Mouse (Mus musculus) gastrocnemius, postnatal 36 days (tissue): ENCODE results near the gene Ccl25. TPM values are rescaled to one million over a fixed set of nuclear protein-coding genes. Genes with fewer than 3 reads are reported as not detected.

Experiments used
- DNase-seq, 2 experiments: peaks; one replicate each; pipeline ENCODE4 v3.0.0; 2022
- intact Hi-C: fragments of 180-260 bp; cut with DNase I; formaldehyde crosslinking; loops from one replicate; pipeline ENCODE4 v1.15.1; 2025
- long read RNA-seq, 2 experiments: library from polyadenylated mRNA; stranded (forward); transcript quantifications; one replicate each; pipeline ENCODE4 v2.0.0; 2021
- total RNA-seq, 2 experiments: library from RNA; stranded (reverse); gene quantifications; 2 replicates each; pipeline ENCODE4 v1.2.3; 2021

The Ccl25 gene
- total RNA-seq: 10 to 100 TPM; 16.0 to 16.6 TPM
- long read RNA-seq, experiment 1, partial matches to known transcripts: 0 of 30 reads
- long read RNA-seq, experiment 1, other reads (novel, unspliced or antisense): 29 of 30 reads
- long read RNA-seq, experiment 2, partial matches to known transcripts: 3 of 21 reads
- long read RNA-seq, experiment 2, other reads (novel, unspliced or antisense): 14 of 21 reads

DNA sequence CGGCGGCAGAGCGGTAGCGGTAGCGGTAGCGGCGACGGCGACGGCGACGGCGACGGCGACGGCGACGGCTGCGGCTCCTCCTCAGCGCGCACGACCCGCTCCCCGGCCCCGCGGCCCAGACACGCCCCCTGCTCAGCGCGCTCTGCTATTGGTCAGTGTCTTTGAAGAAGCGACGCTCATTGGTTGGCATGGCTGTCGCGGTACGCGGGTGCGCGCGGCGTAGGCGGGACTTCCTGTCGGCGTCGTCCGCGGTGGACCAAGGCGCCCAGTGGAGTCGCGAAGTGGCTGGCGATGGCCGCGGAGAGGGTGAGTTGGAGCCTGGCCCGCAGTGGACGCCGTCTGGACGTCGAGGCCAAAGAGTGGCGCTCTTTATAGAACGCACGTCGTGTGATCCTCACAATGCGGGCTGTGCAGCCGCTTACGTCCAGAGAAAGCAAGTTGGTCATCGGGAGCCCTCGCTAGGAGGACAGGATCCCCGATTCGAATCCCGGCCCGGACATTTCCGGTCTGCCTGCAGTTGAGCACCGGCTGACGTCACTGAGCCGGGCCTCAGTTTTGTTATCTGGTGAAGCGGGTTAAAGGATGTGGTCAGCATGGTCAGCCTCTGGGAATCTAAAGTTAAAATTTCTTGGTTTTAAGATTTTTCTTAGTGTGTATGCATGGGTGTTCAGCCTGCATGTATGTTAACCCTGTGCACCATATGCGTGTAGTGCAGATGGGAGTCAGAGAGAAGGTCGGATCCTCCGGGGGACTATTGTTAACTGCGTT, at the start of gene Ccl25, which contains the start of gene Elavl1:
Gene Ccl25, plus strand, starts transcription at position 228 of the 768 bp plus-strand sequence.
Gene Elavl1, minus strand, starts transcription at position 431 of the 768 bp plus-strand sequence.
- intact Hi-C loops: loop anchor here (5.0 kb wide), 4 partner anchors 42 to 158 kb away; partner anchors contain the start of genes Evi5l, Snapc2 and Timm44
- DNase-seq: peak; percentile 97

DNA sequence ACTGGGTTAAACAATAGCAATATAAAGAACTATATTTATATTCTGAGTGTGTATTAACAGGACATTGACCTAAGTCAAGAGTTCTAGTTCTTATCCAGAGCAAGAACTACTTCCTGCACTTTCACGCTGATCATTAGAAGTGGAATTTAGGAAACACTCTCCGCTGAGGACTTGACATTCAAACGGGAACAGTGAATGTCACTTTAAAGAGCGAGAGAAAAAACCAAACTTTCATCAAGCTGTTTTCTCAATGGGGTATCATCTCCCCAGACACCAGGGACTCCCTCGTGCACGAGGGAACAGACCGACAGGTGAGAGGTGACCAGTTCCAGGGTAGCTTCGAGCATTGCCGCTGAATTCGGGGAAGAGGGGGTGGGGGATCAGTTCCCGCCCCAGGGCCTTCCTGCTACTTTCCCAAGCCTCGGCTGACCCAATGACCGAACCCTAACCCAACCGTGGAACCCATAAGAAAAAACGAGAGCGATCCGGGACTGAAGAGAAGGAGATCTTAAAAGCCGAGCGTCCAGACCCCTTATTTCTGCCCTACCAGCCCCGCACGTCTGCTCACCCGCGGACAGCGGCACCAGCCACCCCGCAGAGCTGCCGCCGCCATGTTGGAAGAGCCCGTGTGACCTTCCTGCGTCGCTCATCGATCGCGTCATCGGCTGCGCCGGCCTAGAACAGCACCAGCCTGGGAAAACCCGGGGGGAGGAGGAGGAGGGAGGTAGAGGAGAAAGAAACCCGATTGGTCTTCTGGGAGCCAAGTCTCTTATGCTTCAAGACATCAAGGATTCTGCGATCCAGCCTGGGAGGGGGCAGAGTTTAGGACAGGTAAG, 49.5 kb upstream of the Ccl25 start, which contains the start of gene Timm44:
Gene Timm44, minus strand, starts transcription at position 639 of the 836 bp plus-strand sequence.
- intact Hi-C loops: loop anchor here (5.0 kb wide), 1 partner anchor 47 kb away; no protein-coding TSS in a partner anchor
- DNase-seq: peak; percentile 86 to 90

DNA sequence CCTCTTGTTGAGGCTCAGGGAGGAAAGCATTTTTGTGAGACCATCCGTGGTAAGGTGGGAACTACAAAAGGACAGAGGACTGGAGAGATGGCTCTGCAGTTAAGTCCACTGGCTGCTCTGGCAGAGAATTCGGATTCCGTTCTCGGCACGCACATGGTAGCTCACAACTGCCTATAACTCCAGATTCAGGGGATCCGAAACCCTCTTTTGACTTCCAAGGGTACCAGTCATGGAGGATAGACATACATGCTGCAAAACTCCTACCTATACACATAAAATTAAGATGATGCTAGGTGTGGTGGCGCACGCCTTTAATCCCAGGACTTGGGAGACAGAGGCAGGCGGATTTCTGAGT, 48.9 kb upstream of the Ccl25 start:
- DNase-seq: no peak
- intact Hi-C loops: loop anchor here (5.0 kb wide), 1 partner anchor 46 kb away; no protein-coding TSS in a partner anchor

DNA sequence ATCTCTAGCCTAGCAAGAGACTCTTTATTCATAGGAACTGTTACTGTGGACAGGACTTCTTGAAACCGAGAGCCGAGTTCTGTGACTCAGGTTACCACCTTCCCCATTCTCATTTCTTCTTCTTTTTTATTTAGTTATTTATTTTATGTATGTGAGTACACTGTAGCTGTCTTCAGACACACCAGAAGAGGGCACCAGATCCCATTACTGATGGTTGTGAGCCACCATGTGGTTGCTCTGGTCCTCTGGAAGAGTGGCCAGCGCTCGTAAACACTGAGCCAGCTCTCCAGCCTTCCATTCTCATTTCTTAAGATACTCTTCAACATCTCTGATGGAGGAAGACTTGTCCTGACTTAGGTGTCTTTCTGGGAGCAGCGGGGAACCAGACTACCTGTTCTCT, 32.3 kb upstream of the Ccl25 start:
- intact Hi-C loops: no loop called here
- DNase-seq: no peak

DNA sequence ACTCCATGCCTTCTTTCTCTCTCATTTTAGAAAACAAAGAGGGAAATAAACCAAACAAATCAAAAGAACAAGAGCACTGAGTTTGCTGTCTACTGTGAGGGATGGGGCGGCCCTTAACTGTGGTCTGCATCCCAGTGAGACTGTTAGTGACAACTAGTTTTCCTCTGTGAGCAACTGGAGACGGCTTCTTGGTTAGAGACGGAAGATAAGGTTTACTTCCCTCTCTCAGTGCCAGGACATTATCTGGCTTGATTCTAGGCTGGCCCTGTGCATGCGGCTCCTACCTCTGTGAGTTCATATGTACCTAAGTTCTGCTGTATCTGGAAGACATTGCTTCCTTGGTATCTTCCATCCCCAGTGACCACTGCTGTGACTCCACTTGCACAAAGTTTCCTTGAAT, 27.2 kb upstream of the Ccl25 start:
- no peak for DNase-seq
- intact Hi-C loops: no loop called here

DNA sequence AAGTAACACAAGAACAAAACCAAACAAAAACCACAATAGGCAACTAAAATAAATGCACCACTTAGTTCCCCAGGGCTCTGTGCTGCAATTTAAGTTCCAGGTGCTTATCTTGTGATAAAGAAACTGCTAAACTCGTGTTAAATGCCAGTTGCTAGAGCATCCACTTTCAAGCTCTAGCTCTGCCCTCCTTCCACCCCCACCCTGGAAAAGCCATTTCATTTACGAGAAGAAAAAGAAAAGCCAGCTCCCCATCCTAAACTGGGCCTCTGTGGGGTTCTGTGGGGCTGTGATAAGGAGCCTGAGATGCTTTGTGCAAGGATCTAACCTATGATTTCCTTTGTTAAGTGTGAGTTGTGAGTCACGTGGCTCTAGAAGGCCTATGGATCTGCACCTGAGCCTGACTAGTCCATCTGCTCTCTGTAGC, 20.9 kb upstream of the Ccl25 start:
- intact Hi-C loops: no loop called here
- DNase-seq: no peak

DNA sequence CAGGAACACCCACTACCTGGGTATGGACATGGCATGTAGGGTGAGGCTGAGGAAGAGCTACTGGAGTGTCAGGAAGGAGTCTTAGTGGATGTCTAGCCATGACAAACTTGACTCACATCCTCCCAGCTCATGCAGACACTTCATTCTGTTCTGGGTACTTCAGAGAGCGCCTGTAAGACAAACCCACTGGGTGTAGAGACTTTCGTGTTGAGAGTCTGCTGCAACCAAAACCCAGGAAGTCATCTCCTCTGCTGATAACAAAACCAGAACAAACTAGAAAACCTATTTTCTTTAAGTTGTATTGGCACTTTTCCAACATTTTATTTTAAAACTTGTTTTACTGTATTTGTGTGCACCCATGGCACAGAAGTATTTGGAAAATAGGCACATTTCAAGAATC, 19.2 kb upstream of the Ccl25 start:
- DNase-seq: no peak
- intact Hi-C loops: no loop called here

DNA sequence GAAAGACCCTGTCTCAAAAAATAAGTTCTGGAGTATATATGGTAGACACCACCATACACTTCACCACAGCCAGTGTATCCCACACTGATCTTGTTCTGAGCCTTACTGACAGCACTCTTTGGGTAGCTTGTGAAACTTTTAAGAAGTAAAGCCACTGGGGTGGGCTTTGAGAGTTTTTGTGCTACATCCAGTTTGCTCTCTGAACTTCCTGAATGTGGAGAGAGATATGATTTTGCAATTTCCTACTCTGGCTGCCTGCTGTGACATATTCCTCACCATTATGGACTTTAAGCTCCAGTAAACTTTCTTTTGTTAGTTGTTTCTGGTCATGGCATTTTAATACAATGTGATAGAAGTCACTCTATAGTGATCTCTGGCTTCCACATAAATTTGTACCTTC, 12.9 kb upstream of the Ccl25 start:
- intact Hi-C loops: no loop called here
- DNase-seq: no peak

DNA sequence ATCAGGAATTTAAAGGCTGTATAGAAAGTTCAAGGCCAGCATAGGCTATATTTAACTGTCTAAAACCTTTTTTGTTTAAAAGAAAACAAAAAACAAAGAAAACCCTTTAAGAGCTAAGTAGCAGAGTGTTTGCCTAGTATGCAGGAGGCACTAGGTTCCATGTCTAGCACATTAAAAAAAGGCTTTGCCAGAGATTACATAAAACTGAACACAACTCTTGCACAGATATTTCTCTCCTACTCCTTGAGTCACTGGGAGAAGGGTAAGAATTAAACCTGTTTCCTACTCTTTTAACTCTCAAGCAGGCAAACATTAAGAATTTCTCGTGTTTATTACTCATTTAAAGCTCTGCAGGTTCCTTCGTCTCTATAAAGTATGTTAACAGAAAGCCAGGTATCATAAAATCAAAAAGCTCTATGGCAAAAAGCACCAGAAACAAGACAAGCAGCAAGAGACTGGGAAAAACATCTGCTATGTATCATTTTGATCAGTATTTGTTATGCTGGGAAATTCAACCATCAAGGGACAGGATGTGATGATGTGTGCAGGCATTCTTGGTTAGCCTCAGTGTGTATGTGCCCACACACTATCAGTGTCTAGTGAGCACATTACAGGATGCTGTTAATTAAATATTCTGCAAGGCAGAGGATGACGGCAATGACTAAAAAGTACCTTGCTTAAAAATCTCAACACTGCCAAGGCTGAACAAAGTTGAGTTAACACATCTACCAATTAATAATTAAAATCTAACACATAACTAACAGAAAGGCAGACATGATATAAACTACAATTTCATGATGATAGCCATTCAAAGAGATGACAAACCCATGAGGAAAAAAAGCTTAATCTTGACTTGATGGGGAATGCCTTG, 11.5 kb upstream of the Ccl25 start:
- no peak for DNase-seq
- intact Hi-C loops: no loop called here

DNA sequence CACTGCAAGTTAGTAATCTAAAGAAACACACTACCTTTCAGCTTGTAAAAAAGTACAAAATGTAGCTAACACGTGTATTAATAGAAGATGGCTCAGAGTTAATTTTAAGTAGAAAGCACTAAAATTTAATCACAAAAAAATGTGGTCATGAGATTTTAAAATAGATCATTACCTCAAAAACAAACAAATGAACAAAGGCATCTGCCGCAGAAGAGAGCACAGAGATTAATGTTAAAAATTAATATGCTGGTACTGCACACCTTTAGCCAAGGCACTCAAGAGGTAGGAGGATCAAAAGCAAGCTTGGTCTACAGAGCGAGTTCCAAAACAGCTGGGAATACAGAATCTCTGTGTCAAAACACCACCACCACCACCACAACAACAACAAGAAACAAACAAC, 10.2 kb upstream of the Ccl25 start:
- DNase-seq: no peak
- intact Hi-C loops: no loop called here

DNA sequence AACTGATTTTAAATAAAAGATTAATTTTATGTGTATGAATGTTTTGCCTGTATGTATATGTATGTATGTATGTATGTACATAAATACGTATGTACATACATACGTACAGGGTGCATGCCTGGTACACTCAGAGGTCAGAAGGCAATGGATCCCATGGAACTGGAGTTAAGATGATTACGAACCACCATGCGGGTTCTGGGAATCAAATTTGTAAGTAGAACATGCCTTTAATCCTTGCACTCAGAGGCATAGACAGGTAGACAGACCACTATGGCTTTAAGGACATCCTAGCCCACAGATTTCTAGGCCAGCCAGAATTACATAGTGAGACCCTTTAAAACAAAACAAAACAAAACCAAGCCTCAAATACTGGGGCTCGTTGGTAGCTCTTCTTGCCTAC, 6.9 kb upstream of the Ccl25 start:
- intact Hi-C loops: no loop called here
- no peak for DNase-seq

DNA sequence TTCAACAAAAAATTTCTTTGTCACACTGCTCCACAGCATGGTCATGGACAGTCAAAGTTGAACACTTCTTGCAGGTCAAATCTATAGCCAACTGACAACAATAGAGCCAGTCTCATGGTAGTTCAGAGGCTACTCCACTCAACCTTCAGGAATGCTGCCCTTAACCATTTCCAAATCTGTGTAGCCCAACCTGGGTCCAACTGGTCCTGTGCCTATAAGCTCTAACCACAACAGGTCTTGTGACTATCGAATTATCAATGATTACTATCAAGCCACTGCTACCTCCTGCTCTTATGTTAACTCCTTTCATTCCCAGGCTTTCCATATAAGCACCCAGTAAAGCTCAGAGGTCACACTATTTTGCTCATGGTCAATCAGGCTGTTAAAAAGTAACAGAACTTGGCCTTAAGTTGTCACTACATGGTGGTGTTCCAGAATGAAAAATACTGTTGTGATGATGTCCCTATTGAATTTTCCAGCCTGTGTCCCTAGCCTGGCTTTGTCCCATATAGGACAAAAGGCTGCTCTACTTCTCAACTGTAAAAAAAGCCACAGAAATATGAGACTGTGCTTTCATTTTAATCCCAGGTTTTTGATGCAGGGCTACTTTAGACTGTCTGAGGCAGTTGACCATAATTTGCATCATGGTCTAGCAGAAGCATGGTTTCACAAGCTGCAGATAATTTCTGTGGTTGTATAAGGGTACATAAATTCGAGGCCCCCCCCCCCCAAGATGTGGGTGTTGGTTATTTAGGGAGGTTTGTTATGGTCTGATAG, 6.0 kb upstream of the Ccl25 start:
- intact Hi-C loops: no loop called here
- DNase-seq: no peak

DNA sequence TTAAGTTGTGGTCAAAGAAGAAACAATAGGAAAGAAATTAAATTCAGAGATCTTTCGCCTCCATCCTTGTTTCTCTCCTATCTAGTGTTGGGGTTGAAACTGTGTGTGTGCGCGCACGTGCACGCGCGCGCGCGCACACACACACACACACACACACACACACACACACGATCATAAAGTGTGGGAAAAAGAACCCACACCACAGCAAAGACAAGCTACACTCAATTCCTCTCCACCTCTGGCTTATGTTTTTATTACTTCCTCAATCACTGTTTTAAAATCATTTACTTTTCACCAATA, 5.5 kb upstream of the Ccl25 start:
- intact Hi-C loops: no loop called here
- DNase-seq: no peak

DNA sequence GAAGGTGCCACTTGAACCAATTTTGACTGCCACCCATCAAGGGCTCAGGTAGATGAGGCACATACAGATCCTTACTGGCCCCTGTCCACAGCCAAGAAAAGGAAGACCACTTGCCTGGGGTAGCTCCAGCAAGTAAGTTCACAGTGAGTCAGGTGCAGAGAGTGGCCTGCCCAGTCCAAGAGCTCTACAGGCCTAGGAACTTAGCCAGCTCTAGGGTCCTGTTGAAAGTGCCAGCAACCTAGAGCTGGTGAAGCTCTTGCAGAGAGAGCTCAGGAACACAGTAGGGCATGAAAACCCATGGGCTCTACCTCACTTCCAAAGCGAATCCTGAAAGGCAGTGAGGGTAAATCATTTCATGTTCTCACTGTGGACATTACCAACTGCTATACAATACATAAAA, 4.6 kb upstream of the Ccl25 start:
- no peak for DNase-seq
- intact Hi-C loops: loop anchor here (5.0 kb wide), 2 partner anchors 43 to 68 kb away; partner anchors contain the start of genes Snapc2 and Timm44

DNA sequence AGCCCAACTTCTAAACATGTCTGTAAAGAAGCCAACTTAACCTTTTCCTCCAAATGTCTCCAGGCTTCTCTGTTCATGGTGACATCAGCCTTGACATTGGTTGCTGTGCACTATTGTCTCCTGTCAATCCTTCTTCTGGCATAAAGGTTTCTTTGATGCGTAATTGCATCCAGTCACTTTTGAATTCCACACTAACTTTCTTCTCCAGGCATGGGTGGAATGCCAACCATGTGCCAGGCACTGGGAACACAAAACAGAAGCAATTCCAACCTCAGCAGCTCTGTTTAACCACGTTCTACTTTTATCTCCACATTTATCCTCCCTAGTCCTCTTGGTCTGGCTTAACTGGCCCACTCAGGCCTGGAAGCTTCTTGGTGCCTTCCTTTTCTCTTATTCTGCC, 4.0 kb upstream of the Ccl25 start:
- intact Hi-C loops: loop anchor here (5.0 kb wide), 2 partner anchors 44 to 69 kb away; partner anchors contain the start of genes Snapc2 and Timm44
- no peak for DNase-seq

DNA sequence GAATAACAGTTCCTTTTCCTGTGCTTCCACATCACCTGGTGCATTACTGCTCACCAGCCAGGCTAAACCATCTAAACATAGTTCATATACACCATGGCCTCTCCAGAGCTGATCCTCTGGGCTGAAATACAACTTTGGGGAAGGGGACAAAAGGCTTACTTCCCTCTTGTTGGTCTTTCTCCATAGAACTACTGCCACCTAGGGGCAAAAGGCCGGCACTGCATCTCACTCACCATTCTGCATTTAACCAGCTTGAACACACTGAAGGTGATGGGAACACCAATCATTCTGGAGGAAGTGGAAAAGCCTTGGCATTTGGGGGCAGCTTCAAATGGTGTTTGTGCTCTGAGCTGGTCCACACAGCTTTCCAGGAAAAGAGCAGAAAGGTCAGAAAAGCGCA, 2.5 kb upstream of the Ccl25 start:
- intact Hi-C loops: loop anchor here (5.0 kb wide), 2 partner anchors 45 to 70 kb away; partner anchors contain the start of genes Snapc2 and Timm44
- peak; percentile 61 to 73 for DNase-seq

DNA sequence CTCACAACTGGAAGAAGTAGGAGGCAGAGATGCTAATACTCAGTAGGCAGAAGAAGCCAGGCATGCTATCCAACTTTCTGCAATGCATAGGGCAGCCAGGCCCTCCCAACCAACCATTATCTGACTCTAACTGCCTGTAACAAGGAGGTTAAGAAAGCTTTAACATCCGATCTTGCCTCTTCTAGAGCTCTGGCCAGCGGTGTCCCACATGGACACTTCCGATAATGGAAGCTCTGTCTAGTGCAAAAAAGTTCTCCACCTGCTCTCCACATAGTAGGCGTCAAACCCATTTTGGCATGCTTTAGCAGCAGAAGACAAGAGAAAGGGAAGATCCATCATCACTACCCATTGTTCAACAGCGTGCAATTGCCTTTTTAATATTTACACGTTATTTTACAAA, 1.1 kb upstream of the Ccl25 start:
- intact Hi-C loops: loop anchor here (5.0 kb wide), 2 partner anchors 47 to 72 kb away; partner anchors contain the start of genes Snapc2 and Timm44

DNA sequence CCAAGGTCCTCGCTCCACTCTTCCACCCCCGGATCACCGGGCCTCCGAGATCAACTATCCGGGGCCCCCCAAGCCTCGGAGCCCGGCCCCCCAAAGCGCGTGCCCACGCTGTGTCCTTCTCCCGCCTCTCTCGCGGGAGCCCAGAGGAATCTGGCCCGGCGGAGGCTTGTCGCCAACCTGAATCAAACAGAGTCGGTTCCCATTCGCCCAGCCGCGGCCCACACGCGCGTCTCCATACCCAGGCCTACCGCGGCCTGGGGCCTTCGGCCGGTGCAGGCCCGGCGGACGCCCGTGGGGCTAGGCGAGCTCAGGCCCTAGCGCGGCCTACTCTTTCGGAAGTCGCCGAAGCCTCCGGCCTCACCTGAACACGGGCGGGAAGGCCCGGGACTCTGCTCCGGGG, 485 bp upstream of the Ccl25 start:
- peak in 1 of 2 experiments; percentile 12 for DNase-seq
- intact Hi-C loops: loop anchor here (5.0 kb wide), 2 partner anchors 47 to 72 kb away; partner anchors contain the start of genes Snapc2 and Timm44

More for the DNA sequence above, 1.1 kb upstream of the Ccl25 start:
- no peak for DNase-seq

DNA sequence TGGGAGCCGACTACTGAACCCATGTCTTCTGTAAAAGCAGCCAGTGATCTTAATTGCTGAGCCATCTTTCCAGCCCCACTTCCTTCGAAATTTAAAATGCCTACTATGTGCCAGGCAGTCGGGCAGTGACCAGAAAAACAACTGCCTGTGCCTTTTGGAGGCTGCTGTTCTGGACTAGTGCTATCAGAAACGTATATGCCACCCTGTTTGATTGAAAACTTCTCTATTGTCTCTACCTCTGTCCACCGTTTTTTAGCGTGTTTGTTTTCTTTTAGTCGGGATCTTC, 684 bp downstream of the Ccl25 start:
- DNase-seq: no peak
- intact Hi-C loops: loop anchor here (5.0 kb wide), 2 partner anchors 42 to 158 kb away; partner anchors contain the start of gene Evi5l
